In the genomic region with DNA sequence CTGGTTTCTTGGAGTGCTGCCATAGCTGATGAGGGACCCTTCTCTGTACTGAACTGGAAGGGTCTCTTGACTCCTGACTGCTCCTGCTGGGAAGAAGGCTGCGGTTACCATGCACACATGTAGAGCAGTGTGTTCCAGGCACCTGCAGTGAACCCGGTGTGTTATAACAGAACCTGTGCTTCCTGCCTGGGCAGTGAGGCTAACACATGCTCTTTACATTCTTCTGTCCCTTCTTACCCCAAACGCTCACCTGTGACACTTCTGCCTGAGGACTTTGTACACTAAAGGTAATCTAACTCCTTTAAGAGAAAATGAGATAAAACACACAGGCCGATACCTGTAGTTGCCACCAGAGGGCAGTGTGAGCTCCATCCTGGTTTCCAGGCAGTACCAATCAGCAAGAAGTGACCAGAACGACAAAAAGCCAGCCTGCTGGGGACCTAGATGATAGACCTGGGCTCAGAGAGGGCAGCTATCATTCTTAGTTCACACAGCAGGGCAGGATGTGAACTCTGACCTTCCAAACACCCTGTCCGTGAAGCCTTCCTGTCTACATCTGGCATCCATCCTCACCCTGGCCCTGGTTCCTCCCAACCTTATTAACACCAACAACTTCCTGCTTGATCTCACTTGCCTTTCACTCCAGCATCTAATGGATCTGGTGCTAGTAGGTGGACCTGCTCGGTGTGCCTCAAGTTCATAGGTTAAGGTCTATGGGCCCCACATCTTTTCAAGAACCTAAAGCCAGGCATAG, we compare ENCODE assay signal across 8 mouse cellular contexts. TPM values are rescaled to one million over a fixed set of nuclear protein-coding genes. Genes with fewer than 3 reads are reported as not detected.
DNase-seq lines count a peak whose midpoint lies in the region; ATAC-seq lines count a peak whose summit lies in the region.

No protein-coding gene starts in this region.

- 31% methylated on average over 7 of the region's 7 CpGs for WGBS in forebrain, embryonic 15.5 days

- intact Hi-C loops in heart, postnatal 36 days (cut with DNase I) = loop anchor here (1.0 to 5.0 kb wide), 3 partner anchors 18 to 68 kb away; no protein-coding TSS in a partner anchor

- peak; percentile 85 for DNase-seq in NIH3T3 (ENCODE audit: low read depth)
- peak; percentile 73 for DNase-seq in cerebellum, adult 11-12 months
- peak; percentile 85 to 86 for DNase-seq in heart, postnatal 36 days
- DNase-seq in layer of hippocampus, postnatal 14 days (ENCODE audit: low spot score in 2 of 2) = peak; percentile 80 to 87
- DNase-seq in lung, postnatal 25 days (ENCODE audit: low spot score) = peak; percentile 82
- DNase-seq in right cerebral cortex, postnatal 36 days (ENCODE audit: low spot score in 2 of 2) = peak; percentile 42 to 54
- DNase-seq in yolk sac, embryonic 10.5 days (ENCODE audit: low spot score) = peak; percentile 70

- H3K27ac ChIP-seq in forebrain, embryonic 15.5 days (replicated peaks) = no peak overlapping the region; the same call in 1 of the 2 replicates

- no peak overlapping the region for H3K4me3 ChIP-seq in forebrain, embryonic 15.5 days

- H3K9me3 ChIP-seq in forebrain, embryonic 15.5 days = no peaks in the 10 kb centered on the region

- H3K36me3 ChIP-seq in forebrain, embryonic 15.5 days = no peaks in the 10 kb centered on the region

- H3K9ac ChIP-seq in forebrain, embryonic 15.5 days (replicated peaks) = no peak overlapping the region

- H3K4me1 ChIP-seq in forebrain, embryonic 15.5 days = peaks cover 8% of the 10 kb centered on the region

- H3K4me2 ChIP-seq in forebrain, embryonic 15.5 days (replicated peaks) = no peak overlapping the region

- H3K27me3 ChIP-seq in forebrain, embryonic 15.5 days = no peaks in the 10 kb centered on the region

- ATAC-seq in forebrain, embryonic 15.5 days (replicated peaks) = peak; percentile 57; the same call in 1 of the 2 replicates

RNA-seq across cellular contexts. Expression of a gene that starts 16.6 kb away (rescaled TPM):
- 4.2 and 4.9 TPM in 2 replicates for polyA plus RNA-seq in forebrain, embryonic 15.5 days (2015; fragmentation: Nextera tagmentation; extraction: Ambion mirVana)
- 10 to 100 TPM; 26.2 to 41.8 TPM for total RNA-seq in heart, postnatal 36 days (2021)
- total RNA-seq in layer of hippocampus, postnatal 14 days (2021) = 10 to 100 TPM; 10.8 to 12.0 TPM

RNA-seq across cellular contexts. Expression of a gene that starts 19.5 kb away (rescaled TPM):
- not detected in 2 replicates for polyA plus RNA-seq in forebrain, embryonic 15.5 days (2015; fragmentation: Nextera tagmentation; extraction: Ambion mirVana)
- total RNA-seq in heart, postnatal 36 days (2021) = under 1 TPM; 0.39 to 0.54 TPM
- total RNA-seq in layer of hippocampus, postnatal 14 days (2021) = under 1 TPM; 0.07 to 0.12 TPM

RNA-seq across cellular contexts. Expression of a gene that starts 29.9 kb away (rescaled TPM):
- polyA plus RNA-seq in forebrain, embryonic 15.5 days (2015; fragmentation: Nextera tagmentation; extraction: Ambion mirVana) = 1.0 and 1.4 TPM in 2 replicates
- not detected for total RNA-seq in heart, postnatal 36 days (2021)
- total RNA-seq in layer of hippocampus, postnatal 14 days (2021) = 10 to 100 TPM; 22.9 to 23.9 TPM

RNA-seq across cellular contexts. Expression of a gene that starts 46.1 kb away (rescaled TPM):
- polyA plus RNA-seq in forebrain, embryonic 15.5 days (2015; fragmentation: Nextera tagmentation; extraction: Ambion mirVana) = 0.11 and 0.34 TPM in 2 replicates
- total RNA-seq in heart, postnatal 36 days (2021) = not detected
- not detected for total RNA-seq in layer of hippocampus, postnatal 14 days (2021)

RNA-seq across cellular contexts. Expression of a gene that starts 58.0 kb away (rescaled TPM):
- 3.1 and 7.5 TPM in 2 replicates for polyA plus RNA-seq in forebrain, embryonic 15.5 days (2015; fragmentation: Nextera tagmentation; extraction: Ambion mirVana)
- total RNA-seq in heart, postnatal 36 days (2021) = 1 to 10 TPM; 2.7 to 7.4 TPM
- total RNA-seq in layer of hippocampus, postnatal 14 days (2021) = 1 to 10 TPM; 2.5 to 3.5 TPM

Comparison
In these comparisons a context has a peak if more than half of its experiments do, and no peak if none do; other contexts are left out.
1. RNA of a gene that starts 29.9 kb away (total RNA-seq): 22.9 to 23.9 TPM in layer of hippocampus, postnatal 14 days; not detected in heart, postnatal 36 days; every median in the first group is over 10 times any median in the second.
2. Peak in every context shown above with its lines, with median percentiles within 50 percentile points of each other: DNase-seq.